Mouse (Mus musculus): ENCODE measurements at regions not wholly inside any gene's neighbourhood (a gene's known extent, or its start where the extent isn't known, plus 50 kb on each side); places are given as distances from the start of the nearest gene placed in this dataset.

DNA sequence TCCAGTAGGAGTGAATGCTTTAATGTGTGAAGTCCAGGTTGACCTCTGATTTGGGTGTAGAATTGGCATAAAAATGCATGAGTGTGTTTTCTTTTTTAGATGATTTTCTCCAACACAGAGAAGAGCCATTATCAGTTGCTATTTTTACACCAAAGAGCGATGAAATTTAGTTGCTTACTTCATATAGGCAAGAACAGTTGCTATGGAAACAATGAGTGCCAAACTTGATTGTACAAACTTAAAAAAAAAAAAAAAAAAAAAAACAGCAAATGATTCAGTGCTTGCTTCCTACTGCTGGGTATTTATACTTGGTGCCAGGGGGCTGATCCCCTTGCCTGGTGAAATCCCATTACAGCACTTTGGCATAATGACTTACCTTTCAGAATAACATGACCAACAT is 268.0 kb downstream of the Sec23a start:
- no peak overlapping the region for H3K4me3 ChIP-seq (ENCODE audit: insufficient read depth, low read depth, low read length)
- no peaks in the 10 kb centered on the region for H3K4me1 ChIP-seq (ENCODE audit: control insufficient read depth, insufficient read depth, insufficient read length, low read length)

DNA sequence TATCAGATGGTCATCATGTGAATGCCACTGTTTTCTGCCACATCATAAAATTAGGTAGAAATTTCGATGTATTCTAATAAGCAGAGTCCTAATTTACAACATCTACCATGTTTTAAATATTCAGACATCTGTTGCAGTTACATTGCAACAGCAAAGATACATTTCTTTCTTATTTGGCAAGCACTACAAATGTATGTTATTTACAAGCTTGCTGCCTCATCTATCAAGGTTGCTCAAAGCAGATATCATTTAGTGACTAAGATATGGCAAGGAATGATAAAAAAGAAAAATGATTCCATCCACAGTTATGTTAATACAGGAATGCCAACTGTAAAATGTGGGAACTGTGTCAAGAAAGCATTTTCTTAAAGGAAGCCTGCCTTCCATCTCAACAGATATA is 283.7 kb downstream of the Sec23a start:
- H3K4me1 ChIP-seq (ENCODE audit: control insufficient read depth, insufficient read depth, insufficient read length, low read length): no peaks in the 10 kb centered on the region
- H3K4me3 ChIP-seq (ENCODE audit: insufficient read depth, low read depth, low read length): no peak overlapping the region
- no peak overlapping the region for H3K27ac ChIP-seq (replicated peaks; ENCODE audit: low read depth, low read length)

More for the DNA sequence above, 268.0 kb downstream of the Sec23a start:
- H3K27ac ChIP-seq (replicated peaks; ENCODE audit: low read depth, low read length): no peak overlapping the region

DNA sequence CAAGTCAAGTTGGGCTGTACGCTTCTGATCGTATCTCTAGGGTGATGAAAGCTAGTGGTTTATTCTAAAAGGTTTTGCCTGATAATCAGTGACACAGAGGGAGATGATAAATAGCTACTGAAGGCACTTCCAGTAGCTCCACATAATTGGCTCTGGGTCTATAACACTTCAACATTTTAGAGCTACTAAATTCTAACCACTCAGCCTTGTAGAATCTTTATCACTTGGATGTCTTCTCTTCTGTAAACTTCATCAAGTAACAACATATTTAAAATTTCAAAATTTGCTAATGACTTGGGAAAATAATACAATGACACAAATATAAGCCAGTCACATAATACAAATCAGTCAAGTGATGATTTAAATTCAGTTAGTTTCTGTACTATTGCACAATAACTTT is 284.3 kb downstream of the Sec23a start:
- H3K27ac ChIP-seq (replicated peaks; ENCODE audit: low read depth, low read length): no peak overlapping the region
- no peak overlapping the region for H3K4me3 ChIP-seq (ENCODE audit: insufficient read depth, low read depth, low read length)
- no peaks in the 10 kb centered on the region for H3K4me1 ChIP-seq (ENCODE audit: control insufficient read depth, insufficient read depth, insufficient read length, low read length)

DNA sequence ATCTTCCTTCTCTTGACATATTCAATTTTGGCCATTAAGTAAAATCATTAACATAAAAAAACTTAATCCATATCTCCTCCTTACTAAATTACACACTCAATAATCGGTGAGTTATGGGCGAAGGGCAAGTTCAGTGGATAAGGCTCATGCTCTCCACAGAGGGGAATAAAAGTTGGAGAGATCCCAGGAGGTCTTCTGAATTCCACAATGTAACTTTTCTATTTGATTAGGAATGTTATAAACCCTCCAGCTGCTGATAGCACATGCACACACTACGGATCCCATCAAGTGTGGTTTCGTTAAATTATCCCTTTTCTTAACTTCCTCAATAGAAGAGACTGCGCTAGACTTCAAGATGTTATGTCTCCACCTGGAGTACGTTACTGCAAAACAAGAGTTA is 293.9 kb downstream of the Sec23a start:
- H3K4me1 ChIP-seq (ENCODE audit: control insufficient read depth, insufficient read depth, insufficient read length, low read length): no peaks in the 10 kb centered on the region
- H3K27ac ChIP-seq (replicated peaks; ENCODE audit: low read depth, low read length): no peak overlapping the region
- H3K4me3 ChIP-seq (ENCODE audit: insufficient read depth, low read depth, low read length): no peak overlapping the region

DNA sequence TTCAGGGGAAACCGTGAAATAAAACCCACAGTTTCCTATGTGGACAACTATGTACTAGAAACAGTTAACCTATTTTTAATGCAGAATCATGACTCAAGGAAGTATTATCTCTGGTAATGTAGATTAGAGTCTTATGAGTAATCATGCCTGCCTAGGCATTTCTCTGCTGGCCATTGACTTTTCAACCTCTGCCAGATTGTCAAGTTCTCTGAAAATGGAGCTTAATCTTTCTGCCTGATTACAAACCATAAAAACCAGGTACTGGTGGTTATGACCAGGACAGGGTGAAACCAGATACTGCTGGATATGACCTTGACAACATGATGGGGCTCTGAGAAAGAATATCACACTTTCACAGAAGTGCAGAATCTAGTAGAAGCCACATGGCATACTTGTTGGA is 297.6 kb downstream of the Sec23a start:
- Histone ChIP-seq H3K4me3 (ENCODE audit: insufficient read depth, low read depth, low read length) (no peak overlapping the region), H3K27ac (replicated peaks; ENCODE audit: low read depth, low read length) (no peak overlapping the region), H3K4me1 (ENCODE audit: control insufficient read depth, insufficient read depth, insufficient read length, low read length) (no peaks in the 10 kb centered on the region)

DNA sequence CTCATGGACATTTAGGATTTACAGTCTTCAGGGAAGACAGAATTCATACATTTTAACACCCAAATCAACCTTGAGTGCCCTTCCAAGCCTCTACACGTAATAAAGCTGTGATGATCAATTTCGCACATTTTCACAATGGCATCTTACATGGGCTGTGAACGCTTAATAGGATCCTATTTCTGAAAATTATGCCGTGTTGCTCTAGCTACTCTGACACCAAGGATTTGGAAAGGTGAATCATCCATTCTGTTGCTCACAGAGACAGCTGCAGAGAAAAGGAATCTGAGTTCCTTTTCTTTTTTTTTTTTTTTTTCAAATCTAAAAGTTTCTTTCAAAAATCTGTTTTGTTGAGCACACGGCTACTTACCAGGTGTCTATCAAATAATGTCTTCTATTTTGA is 316.1 kb downstream of the Sec23a start:
- Histone ChIP-seq H3K4me1 (ENCODE audit: control insufficient read depth, insufficient read depth, insufficient read length, low read length) (no peaks in the 10 kb centered on the region), H3K4me3 (ENCODE audit: insufficient read depth, low read depth, low read length) (no peak overlapping the region)

DNA sequence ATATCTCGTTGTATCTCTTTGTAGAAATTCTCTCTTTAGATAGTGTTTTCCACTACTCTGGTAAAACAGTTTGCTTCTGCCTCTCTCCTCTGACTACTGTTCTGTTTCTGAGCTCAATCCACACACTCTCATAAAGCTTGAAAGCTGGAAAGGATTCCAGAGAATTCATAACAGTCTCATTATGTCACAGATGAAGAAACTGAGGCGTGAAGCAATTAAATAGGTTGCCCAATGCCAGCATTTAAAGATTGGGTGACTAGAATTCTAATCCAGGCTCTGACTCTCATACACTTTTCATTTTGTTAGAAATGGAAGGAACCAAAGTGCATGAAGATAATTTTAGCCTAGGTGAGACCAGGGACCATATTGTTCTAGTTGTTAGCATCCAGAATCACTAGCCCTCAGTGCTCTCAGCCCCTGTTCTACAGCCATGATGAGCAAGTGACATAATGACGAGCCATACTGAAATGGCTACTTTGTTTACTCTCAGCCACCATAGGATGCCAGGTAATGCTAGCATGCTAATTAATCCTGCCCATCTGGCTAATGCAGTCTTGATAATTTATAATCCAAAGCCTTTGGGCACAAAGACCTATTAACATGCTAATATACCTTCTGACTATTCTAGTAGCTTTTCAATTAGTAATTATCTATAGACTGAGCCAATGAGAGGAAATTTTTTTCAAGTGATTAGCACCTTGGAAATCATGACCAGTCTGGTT is 341.7 kb downstream of the Sec23a start:
- no peak overlapping the region for H3K4me3 ChIP-seq (ENCODE audit: insufficient read depth, low read depth, low read length)
- no peaks in the 10 kb centered on the region for H3K4me1 ChIP-seq (ENCODE audit: control insufficient read depth, insufficient read depth, insufficient read length, low read length)
- no peak overlapping the region for H3K27ac ChIP-seq (replicated peaks; ENCODE audit: low read depth, low read length)

More for the DNA sequence above, 316.1 kb downstream of the Sec23a start:
- no peak overlapping the region for H3K27ac ChIP-seq (replicated peaks; ENCODE audit: low read depth, low read length)

DNA sequence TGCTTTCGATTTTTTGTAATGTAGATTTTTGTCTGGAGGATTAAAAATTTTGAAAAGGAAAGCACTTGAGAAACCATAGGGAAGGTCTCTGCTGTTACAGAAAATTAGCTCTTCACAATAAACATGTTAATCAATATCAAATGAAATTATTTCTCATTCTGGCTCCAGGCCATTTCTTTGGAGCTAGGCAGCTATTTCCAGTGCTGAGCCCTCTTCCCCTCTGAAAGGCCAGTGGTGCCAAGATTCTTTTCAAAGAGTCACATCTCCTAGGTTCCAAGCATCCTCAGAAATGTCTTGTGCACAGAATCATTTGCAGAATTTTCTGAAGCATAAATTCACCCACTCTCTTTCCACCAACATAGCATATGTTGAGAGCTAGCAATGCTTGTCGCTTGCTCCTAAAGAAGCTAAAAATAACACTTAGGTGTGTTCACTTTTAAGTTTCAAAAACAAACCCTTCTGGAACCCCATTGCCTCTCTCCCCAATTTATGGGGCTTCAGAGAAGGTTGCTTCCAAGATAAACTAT is 357.2 kb downstream of the Sec23a start:
- Histone ChIP-seq H3K4me1 (ENCODE audit: control insufficient read depth, insufficient read depth, insufficient read length, low read length) (no peaks in the 10 kb centered on the region), H3K4me3 (ENCODE audit: insufficient read depth, low read depth, low read length) (no peak overlapping the region), H3K27ac (replicated peaks; ENCODE audit: low read depth, low read length) (no peak overlapping the region)

DNA sequence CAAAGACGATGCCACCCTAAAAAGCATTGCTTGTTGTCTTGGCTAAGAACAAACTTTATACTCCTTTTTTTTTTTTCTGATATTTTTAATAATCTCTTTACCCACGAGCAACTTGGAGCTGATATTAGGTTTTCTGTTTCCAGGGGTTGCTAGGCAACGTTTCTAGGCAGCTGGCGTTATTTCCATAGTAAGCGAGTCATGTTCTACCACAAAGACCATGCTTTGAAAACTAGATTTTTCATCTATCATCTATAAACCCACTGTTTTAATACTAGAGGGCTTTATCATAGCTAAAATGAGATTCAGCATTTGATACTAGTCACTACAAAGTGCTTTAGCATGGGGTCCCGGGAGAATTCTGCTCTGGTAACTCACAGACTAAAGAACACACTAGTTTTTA is 358.1 kb downstream of the Sec23a start:
- H3K27ac ChIP-seq (replicated peaks; ENCODE audit: low read depth, low read length): no peak overlapping the region
- H3K4me1 ChIP-seq (ENCODE audit: control insufficient read depth, insufficient read depth, insufficient read length, low read length): no peaks in the 10 kb centered on the region
- H3K4me3 ChIP-seq (ENCODE audit: insufficient read depth, low read depth, low read length): no peak overlapping the region

DNA sequence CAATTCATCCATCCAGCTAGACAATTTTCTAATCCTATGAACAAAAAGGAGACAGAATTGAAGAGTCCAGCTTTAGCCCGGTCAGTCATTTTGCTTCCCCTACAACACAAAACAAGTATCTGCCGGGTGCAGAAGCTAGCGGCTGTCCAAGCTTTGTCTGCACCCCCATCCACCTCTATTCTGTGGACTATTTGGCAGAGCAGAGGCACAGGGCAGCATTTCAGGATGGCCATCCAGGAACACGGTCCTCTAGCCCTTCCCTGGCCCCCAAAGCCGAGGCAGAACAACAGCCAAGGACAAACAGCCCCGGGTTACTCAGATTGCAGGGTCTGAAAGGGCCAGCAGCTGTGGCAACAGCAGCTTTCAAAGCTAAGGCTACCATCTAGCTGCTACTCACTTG is 358.6 kb downstream of the Sec23a start:
- H3K4me3 ChIP-seq (ENCODE audit: insufficient read depth, low read depth, low read length): no peak overlapping the region
- no peaks in the 10 kb centered on the region for H3K4me1 ChIP-seq (ENCODE audit: control insufficient read depth, insufficient read depth, insufficient read length, low read length)
- no peak overlapping the region for H3K27ac ChIP-seq (replicated peaks; ENCODE audit: low read depth, low read length)

DNA sequence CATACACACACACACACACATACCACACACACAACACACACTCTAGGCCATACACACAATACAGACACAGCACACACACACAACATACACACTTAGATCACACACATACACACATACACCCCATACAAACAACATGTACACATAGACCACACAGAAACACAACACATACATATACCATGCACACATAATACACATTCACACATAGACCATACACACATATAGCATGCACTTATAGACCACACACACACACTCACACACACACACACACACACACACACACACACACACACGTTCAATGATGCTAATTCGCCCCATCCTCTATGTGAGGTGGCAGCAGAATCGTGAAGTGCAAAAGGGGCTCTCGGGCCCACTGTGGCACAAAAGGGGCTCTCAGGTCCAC is 359.1 kb downstream of the Sec23a start:
- no peak overlapping the region for H3K4me3 ChIP-seq (ENCODE audit: insufficient read depth, low read depth, low read length)
- H3K27ac ChIP-seq (replicated peaks; ENCODE audit: low read depth, low read length): no peak overlapping the region
- H3K4me1 ChIP-seq (ENCODE audit: control insufficient read depth, insufficient read depth, insufficient read length, low read length): no peaks in the 10 kb centered on the region

DNA sequence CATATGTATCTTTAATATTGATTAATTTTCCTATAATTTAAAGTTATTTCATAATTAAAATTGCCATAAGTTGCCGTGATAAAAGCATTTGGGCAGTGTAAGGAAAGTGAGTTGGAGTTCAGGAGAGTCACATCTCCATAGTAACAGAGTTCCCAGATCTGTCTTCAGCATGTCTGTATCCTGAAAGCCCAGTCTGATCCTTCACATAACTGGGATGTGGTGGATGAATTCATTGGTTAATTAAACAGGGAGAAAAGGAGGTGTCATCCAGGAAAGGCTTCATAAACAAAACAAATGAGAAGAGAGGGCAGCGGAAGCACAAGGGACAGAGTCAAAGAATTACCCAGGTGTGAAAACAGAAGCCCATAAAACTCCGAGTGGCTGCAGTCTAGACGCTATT is 363.5 kb downstream of the Sec23a start:
- Histone ChIP-seq H3K4me1 (ENCODE audit: control insufficient read depth, insufficient read depth, insufficient read length, low read length) (no peaks in the 10 kb centered on the region), H3K4me3 (ENCODE audit: insufficient read depth, low read depth, low read length) (no peak overlapping the region), H3K27ac (replicated peaks; ENCODE audit: low read depth, low read length) (no peak overlapping the region)

DNA sequence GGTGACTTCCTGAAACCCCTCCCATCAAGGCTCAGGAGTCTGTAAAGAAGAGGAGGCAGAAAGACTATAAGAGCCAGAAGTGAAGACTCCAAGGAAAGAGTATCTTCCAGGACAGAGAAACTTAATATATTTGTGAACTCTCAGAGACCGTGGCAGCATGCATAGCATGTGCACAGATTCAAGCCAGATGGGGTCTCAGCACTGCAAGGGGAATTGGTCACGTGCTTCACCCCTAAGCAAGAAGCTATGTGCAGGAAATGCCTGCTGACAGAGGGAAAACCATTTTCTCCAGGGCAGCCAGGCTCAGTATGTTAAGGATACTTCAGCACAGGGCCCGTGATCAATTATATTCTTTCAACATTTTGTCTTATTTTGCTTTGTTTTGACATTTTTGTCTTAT is 368.0 kb downstream of the Sec23a start:
- Histone ChIP-seq H3K4me3 (ENCODE audit: insufficient read depth, low read depth, low read length) (no peak overlapping the region), H3K4me1 (ENCODE audit: control insufficient read depth, insufficient read depth, insufficient read length, low read length) (no peaks in the 10 kb centered on the region), H3K27ac (replicated peaks; ENCODE audit: low read depth, low read length) (no peak overlapping the region)

DNA sequence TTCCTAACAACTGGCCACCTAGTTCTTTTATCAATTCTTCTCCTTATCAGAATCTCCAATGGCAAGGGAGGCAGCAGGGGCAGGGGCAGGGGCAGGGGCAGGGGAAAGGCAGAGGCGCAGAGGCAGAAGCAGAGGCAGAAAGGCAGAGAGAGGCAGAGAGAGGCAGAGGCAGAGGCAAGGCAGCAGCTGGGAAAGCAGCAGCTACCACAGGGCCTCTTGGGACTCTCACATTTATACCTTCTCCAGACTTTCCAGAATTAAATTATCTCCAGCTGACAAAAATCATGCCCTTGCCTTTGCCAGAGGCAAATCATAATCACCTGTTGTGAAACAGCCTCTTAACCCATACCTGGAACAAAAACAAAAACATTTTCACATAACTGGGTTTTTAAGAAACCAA is 370.4 kb upstream of the Clec14a start:
- Histone ChIP-seq H3K4me1 (ENCODE audit: control insufficient read depth, insufficient read depth, insufficient read length, low read length) (no peaks in the 10 kb centered on the region), H3K27ac (replicated peaks; ENCODE audit: low read depth, low read length) (no peak overlapping the region), H3K4me3 (ENCODE audit: insufficient read depth, low read depth, low read length) (no peak overlapping the region)

DNA sequence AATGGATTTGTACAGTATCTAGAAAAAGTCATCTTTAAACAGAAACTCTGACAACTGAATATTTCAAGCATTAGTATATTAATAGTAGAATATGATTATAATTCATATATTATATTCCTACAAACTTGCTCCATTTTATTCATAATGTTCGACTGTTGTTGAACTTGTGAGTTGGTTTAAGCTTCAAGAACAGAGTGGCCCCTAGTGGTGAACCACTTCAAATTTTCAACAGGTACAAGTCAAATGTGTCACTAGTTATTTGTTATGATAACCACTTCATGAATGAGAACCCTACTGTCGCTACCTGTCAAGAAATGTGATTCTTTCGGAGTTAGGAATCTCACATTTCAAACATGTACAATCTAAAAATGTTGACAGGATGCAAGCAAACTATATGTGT is 369.2 kb upstream of the Clec14a start:
- Histone ChIP-seq H3K4me3 (ENCODE audit: insufficient read depth, low read depth, low read length) (no peak overlapping the region), H3K27ac (replicated peaks; ENCODE audit: low read depth, low read length) (no peak overlapping the region), H3K4me1 (ENCODE audit: control insufficient read depth, insufficient read depth, insufficient read length, low read length) (no peaks in the 10 kb centered on the region)

DNA sequence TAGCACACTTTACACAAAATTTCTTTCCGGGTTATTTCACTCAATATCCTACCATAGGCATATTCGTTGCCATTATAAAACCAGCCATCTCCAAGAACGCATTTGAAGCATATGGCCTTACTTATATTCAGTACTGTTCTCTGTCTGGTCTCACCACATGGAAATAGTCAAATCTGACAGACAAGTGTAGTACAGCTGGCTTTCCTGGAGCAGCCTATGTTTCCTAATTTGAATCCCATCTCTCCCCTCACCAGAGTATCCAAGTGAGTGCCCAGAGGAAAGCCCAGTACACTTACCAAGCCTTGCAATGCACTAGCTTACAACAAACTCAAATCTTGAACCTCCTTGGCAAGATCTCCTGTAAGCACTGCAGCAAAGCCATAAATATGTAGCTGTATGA is 363.4 kb upstream of the Clec14a start:
- Histone ChIP-seq H3K4me1 (ENCODE audit: control insufficient read depth, insufficient read depth, insufficient read length, low read length) (no peaks in the 10 kb centered on the region), H3K27ac (replicated peaks; ENCODE audit: low read depth, low read length) (no peak overlapping the region), H3K4me3 (ENCODE audit: insufficient read depth, low read depth, low read length) (no peak overlapping the region)
